Mouse (Mus musculus): ENCODE results near the gene Cdc42.

- TF ChIP-seq CTCF (conservative IDR thresholded peaks at IDR 0.05; ENCODE audit: low read length) (no peak), POU5F1 (IDR thresholded peaks at IDR 0.05; ENCODE audit: borderline replicate concordance, low read length) (no peak)
Observed at GRCm38 (mm10) chr4:137306991-137307706, 50.4 kb downstream of the Cdc42 start.
